Mouse (Mus musculus): ENCODE measurements around the gene Acad9. TPM values are rescaled to one million over a fixed set of nuclear protein-coding genes. Genes with fewer than 3 reads are reported as not detected.
"Not testable (repeated sequence)": the region's sequence is repeated elsewhere in the genome, so short reads cannot be mapped to it uniquely, and the experiment has no call there.

The Acad9 gene
- polyA plus RNA-seq, 1 experiment from 2014 or later, result 87.6 TPM

DNA sequence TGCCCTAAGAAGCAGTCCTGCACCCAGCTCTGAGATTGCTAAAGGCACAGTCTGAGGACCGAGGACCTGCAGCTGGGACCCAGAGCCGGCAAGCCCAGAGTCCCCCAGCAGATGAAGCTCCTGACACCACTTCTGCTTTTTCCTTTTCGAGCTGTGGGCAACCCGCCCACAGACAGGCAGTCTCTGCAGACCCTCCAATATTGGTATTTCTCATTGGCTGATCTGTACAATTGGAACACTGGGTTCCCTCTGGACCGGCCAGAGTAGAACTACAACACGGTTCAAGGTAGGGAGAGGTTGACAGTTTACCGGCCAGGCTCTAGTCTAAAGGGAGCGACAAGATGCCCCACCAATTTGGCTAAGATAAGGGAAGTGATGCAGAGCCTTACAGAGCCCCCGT, 60.4 kb downstream of the Acad9 start:
- not testable (repeated sequence) for ATAC-seq (ENCODE audit: insufficient read depth, low FRiP score); H3K9me3 ChIP-seq (replicated peaks; ENCODE audit: control insufficient read depth, low read length); H3K36me3 ChIP-seq (ENCODE audit: control insufficient read depth, insufficient read depth, low read length); H3K9ac ChIP-seq (ENCODE audit: low read length); H3K27me3 ChIP-seq (ENCODE audit: control insufficient read depth, insufficient read depth, low read length); H3K4me1 ChIP-seq (ENCODE audit: control insufficient read depth, insufficient read depth, low read length); H3K27ac ChIP-seq (ENCODE audit: low read length); H3K4me2 ChIP-seq (ENCODE audit: low read depth, low read length); H3K4me3 ChIP-seq (replicated peaks; ENCODE audit: low read length)
- WGBS, result 72% methylated on average over 9 of the region's 9 CpGs

DNA sequence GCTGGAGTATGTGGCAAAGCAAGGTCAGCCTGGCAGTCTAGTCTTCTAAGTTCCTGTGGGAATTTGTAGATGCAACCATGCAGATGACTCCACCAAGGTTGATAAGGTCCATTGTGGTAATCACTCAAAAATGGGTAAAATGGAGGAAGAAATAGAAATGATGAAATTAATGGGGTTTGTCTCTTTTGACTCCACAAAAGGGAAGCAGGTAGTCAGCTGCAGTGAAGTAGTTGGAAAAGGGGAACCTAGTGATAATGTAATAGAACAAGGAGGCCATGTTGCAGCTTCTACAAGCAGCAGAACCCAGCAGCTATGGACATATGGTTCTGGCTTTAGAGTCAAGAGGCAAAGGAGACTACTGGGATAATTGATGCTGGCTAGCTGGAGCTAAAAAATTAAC, 70.4 kb downstream of the Acad9 start:
- no peaks in the 10 kb centered on the region for H3K9me3 ChIP-seq (replicated peaks; ENCODE audit: control insufficient read depth, low read length)
- no peaks in the 10 kb centered on the region for H3K27me3 ChIP-seq (ENCODE audit: control insufficient read depth, insufficient read depth, low read length)
- no peaks in the 10 kb centered on the region for H3K4me1 ChIP-seq (ENCODE audit: control insufficient read depth, insufficient read depth, low read length)
- ATAC-seq (ENCODE audit: insufficient read depth, low FRiP score), result no peak
- no peak overlapping the region for H3K9ac ChIP-seq (ENCODE audit: low read length)
- no peaks in the 10 kb centered on the region for H3K36me3 ChIP-seq (ENCODE audit: control insufficient read depth, insufficient read depth, low read length)
- H3K4me3 ChIP-seq (replicated peaks; ENCODE audit: low read length), result no peak overlapping the region
- H3K27ac ChIP-seq (ENCODE audit: low read length), result no peak overlapping the region
- H3K4me2 ChIP-seq (ENCODE audit: low read depth, low read length), result no peak overlapping the region

DNA sequence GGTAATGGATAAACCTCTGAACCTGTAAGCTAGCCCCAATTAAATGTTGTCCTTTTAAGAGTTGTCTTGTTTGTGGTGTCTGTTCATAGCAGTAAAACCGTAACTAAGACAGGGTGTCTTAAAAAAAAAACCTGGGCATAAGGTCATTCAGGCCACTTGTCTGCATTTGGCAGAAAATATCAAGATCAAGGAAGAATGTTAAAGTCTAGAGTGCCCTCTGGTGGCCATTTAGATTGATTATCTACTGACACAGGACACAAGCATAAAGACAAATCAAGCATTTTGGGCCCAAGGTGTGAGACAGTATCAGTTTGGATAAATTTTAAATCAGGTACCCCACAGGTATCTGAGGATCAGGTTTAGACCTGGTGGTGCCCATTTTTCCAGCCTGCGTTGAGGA, 71.8 kb downstream of the Acad9 start:
- Histone ChIP-seq H3K27ac (ENCODE audit: low read length) (no peak overlapping the region), H3K4me1 (ENCODE audit: control insufficient read depth, insufficient read depth, low read length) (no peaks in the 10 kb centered on the region), H3K4me3 (replicated peaks; ENCODE audit: low read length) (no peak overlapping the region), H3K9ac (ENCODE audit: low read length) (no peak overlapping the region), H3K36me3 (ENCODE audit: control insufficient read depth, insufficient read depth, low read length) (no peaks in the 10 kb centered on the region), H3K27me3 (ENCODE audit: control insufficient read depth, insufficient read depth, low read length) (no peaks in the 10 kb centered on the region), H3K9me3 (replicated peaks; ENCODE audit: control insufficient read depth, low read length) (no peaks in the 10 kb centered on the region), H3K4me2 (ENCODE audit: low read depth, low read length) (no peak overlapping the region)
- 41% methylated on average over 2 of the region's 2 CpGs for WGBS
- no peak for ATAC-seq (ENCODE audit: insufficient read depth, low FRiP score)

DNA sequence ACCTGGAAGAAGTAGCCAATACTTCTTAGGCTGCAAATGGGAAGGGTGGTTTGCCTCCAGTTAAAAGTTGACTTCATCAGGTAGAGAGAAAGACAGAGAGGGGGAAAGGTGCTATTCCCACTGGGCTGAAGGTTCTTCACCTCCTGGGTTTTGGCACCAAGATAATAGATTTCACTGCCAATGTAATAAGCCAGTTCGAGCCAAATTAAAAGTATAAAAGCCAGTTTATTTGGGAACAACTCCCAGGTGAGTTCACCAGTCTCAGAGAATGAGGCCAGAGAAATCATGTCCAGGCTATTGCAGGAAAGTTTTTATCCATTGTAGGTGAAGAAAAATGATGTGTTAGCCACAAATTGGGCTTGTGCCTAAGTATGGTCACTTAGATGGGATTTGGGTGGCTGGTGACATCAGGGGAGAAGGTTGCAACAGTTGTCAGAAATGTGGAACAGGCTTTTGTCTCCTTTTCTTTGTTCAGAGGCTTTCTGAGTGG, 72.4 kb downstream of the Acad9 start:
- Histone ChIP-seq H3K36me3 (ENCODE audit: control insufficient read depth, insufficient read depth, low read length) (no peaks in the 10 kb centered on the region), H3K9me3 (replicated peaks; ENCODE audit: control insufficient read depth, low read length) (no peaks in the 10 kb centered on the region), H3K9ac (ENCODE audit: low read length) (no peak overlapping the region), H3K4me1 (ENCODE audit: control insufficient read depth, insufficient read depth, low read length) (no peaks in the 10 kb centered on the region), H3K27me3 (ENCODE audit: control insufficient read depth, insufficient read depth, low read length) (no peaks in the 10 kb centered on the region), H3K4me3 (replicated peaks; ENCODE audit: low read length) (no peak overlapping the region), H3K27ac (ENCODE audit: low read length) (no peak overlapping the region), H3K4me2 (ENCODE audit: low read depth, low read length) (no peak overlapping the region)
- 68% methylated on average over 1 of the region's 1 CpGs for WGBS
- no peak for ATAC-seq (ENCODE audit: insufficient read depth, low FRiP score)

DNA sequence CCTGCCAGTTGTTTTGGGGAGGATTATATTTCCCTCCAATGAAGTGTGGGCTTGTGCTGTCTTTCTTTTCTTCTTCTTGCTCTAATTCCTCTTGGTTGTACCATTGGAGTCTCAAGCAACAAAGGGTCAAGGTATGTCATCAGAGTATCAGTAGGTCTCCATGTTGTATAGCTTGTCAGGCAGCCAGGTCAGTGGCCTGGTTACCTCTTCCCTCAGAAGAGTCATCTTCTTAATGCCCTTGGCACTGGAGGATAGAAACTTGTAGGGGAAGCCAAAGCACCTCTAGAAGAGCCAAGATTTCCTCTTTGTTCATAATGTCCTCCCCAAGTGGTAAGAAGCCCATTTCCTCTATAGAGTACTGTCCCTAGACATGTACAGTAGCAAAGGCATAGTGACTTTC, 73.2 kb downstream of the Acad9 start:
- Histone ChIP-seq H3K27ac (ENCODE audit: low read length) (no peak overlapping the region), H3K4me3 (replicated peaks; ENCODE audit: low read length) (no peak overlapping the region), H3K27me3 (ENCODE audit: control insufficient read depth, insufficient read depth, low read length) (no peaks in the 10 kb centered on the region), H3K36me3 (ENCODE audit: control insufficient read depth, insufficient read depth, low read length) (no peaks in the 10 kb centered on the region), H3K4me1 (ENCODE audit: control insufficient read depth, insufficient read depth, low read length) (no peaks in the 10 kb centered on the region), H3K4me2 (ENCODE audit: low read depth, low read length) (no peak overlapping the region), H3K9me3 (replicated peaks; ENCODE audit: control insufficient read depth, low read length) (no peaks in the 10 kb centered on the region), H3K9ac (ENCODE audit: low read length) (no peak overlapping the region)
- ATAC-seq (ENCODE audit: insufficient read depth, low FRiP score), result no peak

Other genes with a start within 250 kb of the Acad9 start
- gene Dcun1d1, start 128.5 kb upstream of the Acad9 start, polyA plus RNA-seq (2015; fragmentation: Nextera tagmentation; extraction: Ambion mirVana), result 85.6 and 97.6 TPM in 2 replicates
- 34.1 and 37.0 TPM in 2 replicates for gene Mccc1, start 65.3 kb upstream of the Acad9 start, polyA plus RNA-seq (2015; fragmentation: Nextera tagmentation; extraction: Ambion mirVana)
- gene Ccdc144b, start 12.4 kb upstream of the Acad9 start, polyA plus RNA-seq (2015; fragmentation: Nextera tagmentation; extraction: Ambion mirVana), result not detected in 2 replicates
- 5.9 and 6.7 TPM in 2 replicates for gene D3Ertd254e, start 85.0 kb downstream of the Acad9 start, polyA plus RNA-seq (2015; fragmentation: Nextera tagmentation; extraction: Ambion mirVana)
- not detected in 2 replicates for gene Qrfpr, start 156.3 kb downstream of the Acad9 start, polyA plus RNA-seq (2015; fragmentation: Nextera tagmentation; extraction: Ambion mirVana)